Mouse (Mus musculus) midbrain, embryonic 15.5 days (tissue): ENCODE measurements around the gene Rasal2. TPM values are rescaled to one million over a fixed set of nuclear protein-coding genes. Genes with fewer than 3 reads are reported as not detected.
A peak's percentile ranks its signal among the peaks of the same experiment; 100 is the strongest.

Source experiments
- ATAC-seq: fragments of 200-750 bp; cut with Nextera tagmentation; replicated peaks from 2 replicates; pipeline ENCODE4 v1.8.0; 2017; ENCODE audit warnings: moderate TSS enrichment
- H3K27ac ChIP-seq: fragments of 300-500 bp; sonication (generic); 2 replicates; pipeline ENCODE4 v1.5.1; 2015; ENCODE audit warnings: mild to moderate bottlenecking, inconsistent platforms
- H3K27me3 ChIP-seq: fragments of 300-500 bp; sonication (generic); replicated peaks from 2 replicates; pipeline ENCODE4 v1.6.1; 2015; ENCODE audit warnings: inconsistent platforms
- H3K36me3 ChIP-seq: fragments of 300-500 bp; sonication (generic); replicated peaks from 2 replicates; pipeline ENCODE4 v1.6.1; 2015; ENCODE audit warnings: inconsistent platforms
- H3K4me1 ChIP-seq: fragments of 300-500 bp; sonication (generic); 2 replicates; pipeline ENCODE4 v1.6.1; 2015; ENCODE audit warnings: inconsistent platforms
- H3K4me2 ChIP-seq: fragments of 300-500 bp; sonication (generic); 2 replicates; pipeline ENCODE4 v1.6.1; 2015; ENCODE audit warnings: inconsistent platforms, mild to moderate bottlenecking, moderate library complexity
- H3K4me3 ChIP-seq: fragments of 300-500 bp; sonication (generic); 2 replicates; pipeline ENCODE4 v1.5.1; 2015; ENCODE audit warnings: mild to moderate bottlenecking, inconsistent platforms
- H3K9ac ChIP-seq: fragments of 300-500 bp; sonication (generic); 2 replicates; pipeline ENCODE4 v1.6.1; 2015; ENCODE audit warnings: mild to moderate bottlenecking, inconsistent platforms
- H3K9me3 ChIP-seq: fragments of 300-500 bp; sonication (generic); 2 replicates; pipeline ENCODE4 v1.6.1; 2016; ENCODE audit warnings: inconsistent platforms
- WGBS: fragments of 180-500 bp; shearing (Covaris S2); methylation state at CpG from one replicate; pipeline ENCODE4 v1.1.7; 2015; ENCODE audit warnings: mixed read lengths; 5-methylcytosine and 5-hydroxymethylcytosine counted together
- polyA plus RNA-seq: library from polyadenylated mRNA; unstranded; fragments of >200 nt; fragmentation: Nextera tagmentation; extraction: Ambion mirVana; gene quantifications from 2 replicates; pipeline ENCODE4 v1.2.1, GENCODE M21; 2015

The Rasal2 gene
- polyA plus RNA-seq, 1 experiment from 2014 or later, result 58.7 TPM

DNA sequence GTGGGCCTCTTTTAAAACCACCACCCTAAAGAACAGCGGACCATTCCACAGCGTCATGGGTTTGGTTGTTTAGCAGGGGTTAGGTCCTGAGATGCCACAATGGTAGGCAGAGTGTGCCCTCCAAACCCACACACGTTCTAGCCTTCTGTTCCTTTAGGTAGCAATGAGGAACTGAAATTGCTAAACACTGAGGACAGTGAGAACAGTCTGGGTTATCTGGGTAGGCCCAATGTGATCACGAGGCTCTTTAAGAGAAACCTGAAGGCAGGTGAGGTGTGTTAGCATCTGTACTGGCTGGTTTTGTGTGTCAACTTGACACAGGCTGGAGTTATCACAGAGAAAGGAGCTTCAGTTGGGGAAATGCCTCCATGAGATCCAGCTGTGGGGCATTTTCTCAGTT lies 316.9 kb downstream of the Rasal2 start:
- Histone ChIP-seq H3K4me2 (no peak overlapping the region), H3K9me3 (no peaks in the 10 kb centered on the region), H3K27ac (no peak overlapping the region), H3K27me3 (no peaks in the 10 kb centered on the region), H3K36me3 (no peaks in the 10 kb centered on the region), H3K9ac (no peak overlapping the region), H3K4me1 (no peaks in the 10 kb centered on the region), H3K4me3 (no peak overlapping the region)
- 89% methylated on average over 4 of the region's 4 CpGs for WGBS
- no peak for ATAC-seq

DNA sequence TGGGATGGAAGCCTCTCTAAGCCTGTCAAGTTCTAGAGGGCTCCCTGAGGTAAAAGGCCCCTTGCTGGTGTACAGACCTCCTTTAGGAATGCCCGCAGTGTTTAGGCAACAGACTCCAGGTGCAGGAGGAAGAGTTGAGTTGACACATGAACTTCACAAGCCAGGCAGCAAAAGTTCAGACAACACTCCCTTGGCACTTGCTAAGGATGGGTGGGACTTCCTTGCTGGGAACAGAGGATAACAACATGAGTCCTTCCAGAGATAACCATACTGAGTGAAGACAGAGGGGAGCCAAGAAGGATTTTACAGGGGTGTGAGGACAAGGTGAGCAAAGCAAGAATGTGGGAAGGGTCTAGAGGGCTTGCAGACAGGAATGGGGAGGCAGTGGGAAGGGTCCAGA lies 319.8 kb downstream of the Rasal2 start:
- no peak overlapping the region for H3K9ac ChIP-seq
- H3K27me3 ChIP-seq, result no peaks in the 10 kb centered on the region
- H3K27ac ChIP-seq, result no peak overlapping the region
- H3K4me3 ChIP-seq, result no peak overlapping the region
- no peaks in the 10 kb centered on the region for H3K4me1 ChIP-seq
- 89% methylated on average over 1 of the region's 1 CpGs for WGBS
- no peaks in the 10 kb centered on the region for H3K36me3 ChIP-seq
- no peak overlapping the region for H3K4me2 ChIP-seq
- no peak for ATAC-seq
- H3K9me3 ChIP-seq, result no peaks in the 10 kb centered on the region

DNA sequence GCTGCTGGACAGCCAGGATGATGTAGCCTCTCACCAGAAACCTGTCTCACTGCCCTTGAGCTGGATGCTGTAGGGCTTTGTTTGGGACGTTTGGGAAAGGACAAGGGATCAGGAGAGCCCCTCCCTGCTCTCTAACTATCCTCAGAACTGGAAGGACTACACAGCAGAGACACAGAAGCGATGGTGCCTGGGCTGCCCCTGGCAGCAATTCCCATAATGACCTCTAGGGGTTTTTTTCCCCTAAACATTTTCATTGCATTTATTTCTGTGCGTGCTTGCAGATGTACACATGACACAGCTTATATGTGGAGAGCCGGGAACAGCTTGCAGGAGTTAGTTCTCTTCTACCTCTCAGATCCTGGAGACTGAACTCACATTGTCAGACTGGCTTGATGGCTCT lies 320.3 kb downstream of the Rasal2 start:
- H3K27me3 ChIP-seq, result no peaks in the 10 kb centered on the region
- WGBS, result 58% methylated on average over 4 of the region's 4 CpGs
- no peak overlapping the region for H3K27ac ChIP-seq
- H3K4me2 ChIP-seq, result no peak overlapping the region
- no peak overlapping the region for H3K4me3 ChIP-seq
- no peaks in the 10 kb centered on the region for H3K4me1 ChIP-seq
- no peaks in the 10 kb centered on the region for H3K9me3 ChIP-seq
- no peak overlapping the region for H3K9ac ChIP-seq
- ATAC-seq, result no peak
- H3K36me3 ChIP-seq, result no peaks in the 10 kb centered on the region

DNA sequence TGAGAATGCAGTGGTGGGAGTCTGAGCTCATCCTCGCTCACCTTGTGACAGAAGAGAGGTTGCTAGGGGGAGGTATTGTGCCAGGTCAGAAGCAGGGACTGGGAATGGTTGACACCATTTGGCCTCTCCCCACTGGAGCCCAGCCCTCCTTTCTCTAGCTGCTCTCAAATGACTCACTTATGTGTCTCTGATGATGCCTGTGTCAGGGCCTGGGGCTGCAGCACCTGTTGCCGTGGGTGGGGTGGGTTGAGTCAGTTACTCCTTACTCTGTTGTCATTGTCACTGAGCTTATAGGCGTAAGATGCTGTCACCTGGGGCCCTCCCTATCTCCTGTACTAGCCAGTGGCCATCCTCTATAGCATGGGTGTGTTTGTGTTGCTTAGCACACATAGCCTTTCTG lies 321.6 kb downstream of the Rasal2 start:
- 87% methylated on average over 3 of the region's 3 CpGs for WGBS
- Histone ChIP-seq H3K27me3 (no peaks in the 10 kb centered on the region), H3K4me2 (no peak overlapping the region), H3K4me3 (no peak overlapping the region), H3K36me3 (no peaks in the 10 kb centered on the region), H3K9me3 (no peaks in the 10 kb centered on the region), H3K4me1 (peaks cover 10% of the 10 kb centered on the region), H3K27ac (no peak overlapping the region), H3K9ac (no peak overlapping the region)
- ATAC-seq, result no peak

DNA sequence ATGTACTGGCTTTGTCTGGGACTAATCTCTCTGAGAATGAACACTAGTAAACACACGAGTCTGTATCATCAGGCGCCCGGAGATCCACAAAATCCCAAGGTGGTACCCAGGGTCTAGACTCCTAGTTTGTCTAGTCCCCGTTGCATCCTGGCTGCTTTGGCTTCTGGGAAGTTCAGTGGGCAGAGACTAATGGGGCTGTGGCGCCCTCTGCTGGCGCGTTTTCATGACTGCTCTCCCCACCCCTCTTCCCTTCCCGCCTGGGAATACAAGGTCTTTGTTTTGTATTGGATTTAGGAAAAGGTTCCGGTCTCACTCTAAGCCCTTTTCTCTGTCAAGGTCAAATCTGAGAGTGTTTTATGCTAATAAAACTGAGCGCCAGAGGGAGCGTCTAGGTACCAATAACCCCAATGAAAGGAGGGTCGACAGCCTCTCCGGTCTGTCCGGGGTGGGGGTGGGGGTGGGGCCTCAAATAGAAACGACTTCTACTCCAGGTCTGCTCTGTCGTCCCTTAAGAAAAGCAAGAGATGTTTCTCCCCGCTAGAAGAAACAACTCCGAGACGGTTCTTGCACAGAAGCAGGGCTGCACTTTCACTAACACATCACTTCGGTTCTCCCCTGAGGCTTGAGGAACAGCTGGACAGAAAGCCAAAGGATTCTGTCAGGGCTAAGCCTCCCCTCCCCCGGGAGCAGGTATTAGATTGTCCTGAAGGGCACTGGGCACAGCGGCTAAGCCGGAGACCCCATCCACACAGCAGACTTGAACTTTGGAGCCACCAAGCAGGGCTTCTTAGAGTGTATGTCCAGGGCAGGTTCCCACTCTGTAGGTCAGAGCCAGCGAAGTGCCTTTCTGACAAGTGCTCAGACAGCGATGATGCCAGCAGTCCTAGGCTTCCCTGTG lies 326.0 kb downstream of the Rasal2 start:
- H3K27me3 ChIP-seq, result no peaks in the 10 kb centered on the region
- no peaks in the 10 kb centered on the region for H3K9me3 ChIP-seq
- peak overlapping the region; percentile 56 for H3K4me2 ChIP-seq
- ATAC-seq, result peak; percentile 63
- H3K4me3 ChIP-seq, result peak overlapping the region; percentile 37
- H3K27ac ChIP-seq, result peak overlapping the region; percentile 35
- H3K36me3 ChIP-seq, result no peaks in the 10 kb centered on the region
- H3K9ac ChIP-seq, result peak overlapping the region; percentile 24; the same call in 1 of the 2 replicates
- peaks cover 15% of the 10 kb centered on the region for H3K4me1 ChIP-seq
- 8% methylated on average over 25 of the region's 25 CpGs for WGBS

Other genes with a start within 250 kb of the Rasal2 start
- gene Cryzl2, start 46.0 kb upstream of the Rasal2 start, polyA plus RNA-seq, result 5.3 and 7.9 TPM in 2 replicates
- 0.34 TPM in 2 replicates for gene Sec16b, start 94.1 kb upstream of the Rasal2 start, polyA plus RNA-seq